Mouse (Mus musculus) layer of hippocampus, adult 9-10 months (tissue): Measurements from ENCODE around the gene Slc22a8.

Source experiments
- DNase-seq: peaks from one replicate; pipeline ENCODE4 v3.0.0; 2022; ENCODE audit warnings: low spot score

Slc22a8 gene

GRCm38 (mm10) chr19:8590954-8591353, at the start of gene Slc22a8:
TSS of gene Slc22a8 (plus strand) at chr19:8591254.
- DNase-seq: no peak

GRCm38 (mm10) chr19:8558897-8559296, 32.2 kb upstream of the Slc22a8 start:
- DNase-seq: no peak

- DNase-seq: no peak
These were observed 27.0 kb upstream of the Slc22a8 start for GRCm38 (mm10) chr19:8564021-8564420.

- DNase-seq: no peak
These were observed 26.6 kb upstream of the Slc22a8 start for GRCm38 (mm10) chr19:8564469-8564868.

GRCm38 (mm10) chr19:8565262-8565661, 25.8 kb upstream of the Slc22a8 start:
- DNase-seq: no peak

GRCm38 (mm10) chr19:8565985-8566384, 25.1 kb upstream of the Slc22a8 start:
- peak; percentile 55 for DNase-seq

GRCm38 (mm10) chr19:8567104-8567880, 23.8 kb upstream of the Slc22a8 start:
- no peak for DNase-seq

GRCm38 (mm10) chr19:8569453-8569863, 21.6 kb upstream of the Slc22a8 start:
- DNase-seq: no peak

- DNase-seq: no peak
These were observed 20.6 kb upstream of the Slc22a8 start for GRCm38 (mm10) chr19:8570341-8571040.

GRCm38 (mm10) chr19:8571746-8572145, 19.3 kb upstream of the Slc22a8 start:
- no peak for DNase-seq

GRCm38 (mm10) chr19:8572485-8572884, 18.6 kb upstream of the Slc22a8 start:
- no peak for DNase-seq

- DNase-seq: no peak
These were observed 13.6 kb upstream of the Slc22a8 start for GRCm38 (mm10) chr19:8577432-8577831.

GRCm38 (mm10) chr19:8578293-8578969, 12.6 kb upstream of the Slc22a8 start:
- DNase-seq: peak; percentile 86

- DNase-seq: peak; percentile 63
These were observed 12.1 kb upstream of the Slc22a8 start for GRCm38 (mm10) chr19:8578970-8579342.

- DNase-seq: no peak
These were observed 5.8 kb upstream of the Slc22a8 start for GRCm38 (mm10) chr19:8585298-8585697.

- no peak for DNase-seq
These were observed 5.2 kb upstream of the Slc22a8 start for GRCm38 (mm10) chr19:8585899-8586298.

- DNase-seq: peak; percentile 54
These were observed 4.7 kb upstream of the Slc22a8 start for GRCm38 (mm10) chr19:8586350-8586749.

- DNase-seq: no peak
These were observed 3.7 kb upstream of the Slc22a8 start for GRCm38 (mm10) chr19:8587315-8587714.

- DNase-seq: no peak
These were observed 1.1 kb downstream of the Slc22a8 start for GRCm38 (mm10) chr19:8592155-8592554.

- DNase-seq: no peak
These were observed 1.9 kb downstream of the Slc22a8 start for GRCm38 (mm10) chr19:8592873-8593408.

- DNase-seq: no peak
These were observed 2.8 kb downstream of the Slc22a8 start for GRCm38 (mm10) chr19:8593833-8594232.

- DNase-seq: no peak
These were observed 3.5 kb downstream of the Slc22a8 start for GRCm38 (mm10) chr19:8594518-8594917.

GRCm38 (mm10) chr19:8597269-8597668, 6.2 kb downstream of the Slc22a8 start:
- no peak for DNase-seq
